Mouse (Mus musculus) gastrocnemius, adult 2 months (tissue): ENCODE results near the gene Gan. TPM values are rescaled to one million over a fixed set of nuclear protein-coding genes. Genes with fewer than 3 reads are reported as not detected.
A peak's percentile ranks its signal among the peaks of the same experiment; 100 is the strongest.

Source experiments
- DNase-seq: peaks from one replicate; pipeline ENCODE4 v3.0.0; 2022
- H3K27ac ChIP-seq: fragments of 200-600 bp; 2 replicates; pipeline ENCODE4 v1.8.1; 2022; ENCODE audit warnings: mild to moderate bottlenecking
- H3K4me3 ChIP-seq: fragments of 200-600 bp; 2 replicates; pipeline ENCODE4 v1.8.1; 2022; ENCODE audit warnings: mild to moderate bottlenecking, moderate library complexity
- CTCF ChIP-seq: fragments of 200-600 bp; IDR thresholded peaks from 2 replicates; pipeline ENCODE4 v1.8.1; 2022; ENCODE audit warnings: antibody characterized with exemption, mild to moderate bottlenecking, moderate library complexity
- intact Hi-C: fragments of 180-260 bp; cut with DNase I; formaldehyde crosslinking; loops from one replicate; pipeline ENCODE4 v1.15.1; 2025
- total RNA-seq, 2 experiments: library from RNA; stranded (reverse); gene quantifications; 2 replicates each; pipeline ENCODE4 v1.2.3; 2021

Gan gene
- total RNA-seq, 2 experiments from 2014 or later, result 4.8 to 5.9 TPM

DNA sequence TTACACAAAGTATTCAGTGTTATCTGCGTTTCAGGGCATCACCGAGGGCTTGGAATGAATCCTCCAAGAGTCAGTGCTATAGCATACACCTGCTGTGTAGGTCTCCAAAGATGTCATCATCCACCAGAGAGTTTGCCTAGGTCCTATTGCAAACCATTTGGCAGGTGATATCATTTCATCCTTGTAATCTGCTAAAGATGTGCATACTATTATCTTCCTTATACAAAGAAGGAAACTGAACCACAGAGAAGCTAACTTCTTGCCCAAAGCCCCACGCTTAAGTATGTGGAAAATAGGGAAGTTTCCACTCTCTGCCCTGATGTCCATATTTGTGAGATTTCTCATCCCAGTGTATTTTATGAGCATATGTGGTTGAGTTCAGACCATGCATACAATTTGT is 31.5 kb upstream of the Gan start:
- DNase-seq, result no peak
- no peak for TF ChIP-seq CTCF
- no peak overlapping the region for H3K27ac ChIP-seq
- intact Hi-C loops, result no loop called here
- no peak overlapping the region for H3K4me3 ChIP-seq

DNA sequence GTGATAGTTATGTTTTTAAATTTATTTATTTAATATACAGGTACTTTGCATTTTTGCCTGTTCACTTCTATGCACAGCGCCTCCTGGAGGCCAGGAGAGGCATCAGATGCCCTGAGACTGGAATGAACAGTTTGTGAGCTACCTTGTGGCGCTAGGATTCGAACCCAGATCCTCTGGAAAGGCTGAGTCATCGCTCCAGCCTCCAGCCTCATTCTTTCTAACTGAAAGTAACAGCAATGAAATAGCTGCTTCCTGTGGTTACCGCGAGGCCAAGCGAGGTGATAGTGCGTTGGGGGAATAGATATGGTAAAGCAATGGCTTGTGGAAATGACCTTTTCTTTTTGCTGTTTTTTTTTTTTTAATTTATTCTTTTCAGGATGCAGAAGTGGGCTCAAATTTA is 30.9 kb upstream of the Gan start:
- no peak for DNase-seq
- Histone ChIP-seq H3K27ac (no peak overlapping the region), H3K4me3 (no peak overlapping the region)
- intact Hi-C loops, result no loop called here
- TF ChIP-seq CTCF, result peak; percentile 19; the same call in 1 of the 2 replicates

DNA sequence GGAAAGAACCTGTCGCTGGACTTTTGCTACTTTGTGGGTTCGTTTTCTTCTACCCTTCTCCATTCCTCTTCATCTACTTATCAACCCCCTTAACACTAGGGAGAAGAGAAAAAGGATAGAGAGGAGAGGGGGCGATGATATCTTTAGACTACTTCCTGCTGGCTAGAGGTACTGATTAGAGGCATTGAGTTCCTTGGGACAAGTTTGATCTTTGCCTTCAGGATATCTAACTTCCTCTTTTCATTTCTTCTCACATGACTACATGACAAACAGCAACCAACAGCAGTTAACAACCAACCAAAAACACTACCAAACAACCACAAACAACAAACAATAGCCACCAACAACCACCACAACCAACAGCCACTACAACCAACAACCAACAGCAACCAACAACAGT is 24.2 kb upstream of the Gan start:
- DNase-seq, result no peak
- TF ChIP-seq CTCF, result no peak
- Histone ChIP-seq H3K27ac (no peak overlapping the region), H3K4me3 (no peak overlapping the region)
- intact Hi-C loops, result no loop called here

DNA sequence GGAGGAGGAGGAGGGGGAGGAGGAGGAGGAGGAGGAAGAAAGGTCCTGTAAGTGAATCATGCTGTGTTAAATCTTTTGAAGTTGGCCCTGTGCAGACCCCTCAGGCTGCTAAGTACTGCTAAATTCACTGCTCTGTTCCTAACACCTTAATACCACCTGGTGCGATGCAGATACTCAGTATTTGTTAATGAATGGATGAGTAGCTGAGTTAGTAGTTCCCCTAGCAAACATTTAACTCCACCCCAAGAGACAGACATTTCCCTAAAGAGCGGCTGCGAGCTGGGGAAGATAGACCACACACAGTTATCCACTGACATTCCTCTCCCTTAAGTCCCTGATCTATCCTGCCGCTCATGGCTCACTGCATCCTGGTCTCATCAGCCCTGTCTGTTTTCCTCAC is 21.6 kb upstream of the Gan start:
- no peak for TF ChIP-seq CTCF
- no peak overlapping the region for H3K27ac ChIP-seq
- no peak for DNase-seq
- no peak overlapping the region for H3K4me3 ChIP-seq
- intact Hi-C loops, result no loop called here

- TF ChIP-seq CTCF, result no peak
- H3K4me3 ChIP-seq, result no peak overlapping the region
- intact Hi-C loops, result no loop called here
- no peak overlapping the region for H3K27ac ChIP-seq
- no peak for DNase-seq
Measured at GRCm38 (mm10) chr8:117136763-117137162, 21.2 kb upstream of the Gan start.

DNA sequence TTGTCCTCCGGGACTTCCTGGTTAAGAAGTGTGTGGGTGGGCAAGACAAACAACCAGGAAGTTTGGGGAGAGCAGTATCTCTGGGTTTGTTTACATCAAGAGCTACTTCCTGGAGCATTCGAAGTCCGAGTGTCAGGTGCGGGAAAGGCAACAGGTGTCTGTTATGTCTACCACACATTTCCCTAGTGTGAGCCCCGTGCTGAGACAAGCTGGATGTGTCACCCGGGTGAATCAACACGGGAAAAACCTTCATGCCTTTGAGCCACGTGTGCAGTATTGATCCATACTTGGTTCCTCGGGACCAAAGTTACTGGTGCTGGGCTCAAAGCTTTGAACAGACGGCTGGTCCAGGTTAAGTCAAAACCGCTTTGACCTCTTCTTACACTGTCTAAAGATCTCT is 20.6 kb upstream of the Gan start:
- no peak for TF ChIP-seq CTCF
- Histone ChIP-seq H3K4me3 (no peak overlapping the region), H3K27ac (no peak overlapping the region)
- intact Hi-C loops, result no loop called here
- DNase-seq, result no peak

- intact Hi-C loops, result no loop called here
- peak; percentile 29; the same call in 1 of the 2 replicates for TF ChIP-seq CTCF
- Histone ChIP-seq H3K27ac (no peak overlapping the region), H3K4me3 (no peak overlapping the region)
- DNase-seq, result no peak
Measured at GRCm38 (mm10) chr8:117148520-117148919, 9.4 kb upstream of the Gan start.

DNA sequence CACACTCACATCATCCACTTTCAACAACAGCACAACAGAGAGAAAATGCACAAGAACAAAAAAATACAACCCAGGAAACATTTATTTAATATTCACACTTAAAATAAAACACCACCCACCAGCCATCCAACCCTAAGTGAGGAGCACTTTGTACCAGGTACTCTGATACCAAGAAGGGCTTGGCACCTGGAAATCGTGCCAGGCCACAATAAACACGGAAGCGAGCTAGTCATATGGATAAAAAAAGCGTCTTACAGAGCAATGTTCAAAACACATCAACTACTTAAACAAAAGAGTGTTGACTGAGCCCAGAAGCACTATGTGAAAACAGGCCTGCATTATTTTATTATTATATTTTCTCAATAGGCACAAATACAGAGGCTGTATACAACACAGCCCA is 1.8 kb upstream of the Gan start:
- peak overlapping the region; percentile 83 for H3K4me3 ChIP-seq
- no peak for DNase-seq
- no peak for TF ChIP-seq CTCF
- H3K27ac ChIP-seq, result no peak overlapping the region
- intact Hi-C loops, result loop anchor here (5.0 kb wide), 1 partner anchor 164 kb away; the partner anchor contains the start of gene Gcsh

DNA sequence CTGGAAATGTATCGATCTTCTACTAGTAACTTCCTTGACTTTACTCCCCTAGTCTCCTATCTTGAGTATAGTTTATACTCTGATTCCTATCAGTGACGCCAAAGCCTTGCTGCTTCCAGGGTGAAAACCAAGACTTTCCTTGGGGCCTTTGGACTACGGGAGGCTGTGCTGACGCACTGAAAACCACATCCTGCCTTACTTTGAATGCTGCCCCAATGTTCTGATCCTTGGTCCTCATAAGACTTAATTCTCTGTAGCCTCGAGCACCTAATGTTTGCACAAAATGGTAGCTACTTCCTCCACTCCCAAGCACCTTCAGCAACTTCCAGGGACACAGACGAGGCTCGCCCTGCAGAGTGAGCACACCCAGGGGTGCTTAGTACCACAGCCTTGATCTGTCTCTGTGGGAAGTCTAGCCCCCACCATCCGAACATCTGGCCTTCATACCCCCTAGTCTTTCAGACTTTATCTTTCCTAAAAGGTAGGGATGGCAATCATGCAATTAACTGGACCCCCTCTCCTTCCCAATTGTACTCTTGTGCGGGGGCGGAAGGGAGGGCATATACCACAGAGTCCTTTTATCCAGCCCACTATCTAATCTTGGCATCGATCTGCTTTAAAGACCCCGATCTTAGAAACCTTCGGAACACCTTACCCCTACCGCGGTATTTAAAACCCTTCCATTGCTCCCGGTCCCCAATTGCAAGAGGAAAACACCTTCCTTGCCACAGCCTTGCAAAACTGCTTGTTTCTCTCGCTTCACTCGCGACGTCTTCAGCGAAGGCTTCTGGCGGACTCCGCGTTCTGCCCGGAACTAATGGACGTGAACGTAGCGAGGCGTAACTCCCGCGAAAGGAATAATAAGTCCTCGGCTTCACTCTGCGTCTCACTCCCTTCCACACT is 818 bp upstream of the Gan start:
- intact Hi-C loops, result loop anchor here (5.0 kb wide), 1 partner anchor 165 kb away; the partner anchor contains the start of gene Gcsh
- peak overlapping the region; percentile 83 for H3K4me3 ChIP-seq
- TF ChIP-seq CTCF, result no peak

DNA sequence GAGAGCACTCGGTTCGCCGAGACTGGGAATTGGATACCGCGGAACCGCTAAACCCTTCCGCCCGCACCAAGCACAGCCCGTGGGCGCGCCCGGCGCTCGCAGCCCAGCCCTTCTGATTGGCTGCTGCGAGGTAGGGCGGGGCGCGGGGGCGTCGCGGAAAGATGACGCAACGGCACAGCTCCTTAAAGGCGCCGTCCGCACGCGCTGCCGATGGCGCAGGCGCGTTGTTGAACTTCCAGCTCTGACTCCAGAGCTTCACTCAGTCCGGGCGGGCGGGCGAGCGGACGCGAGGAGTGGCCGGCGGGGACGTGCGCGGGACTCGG is 205 bp upstream of the Gan start:
- no peak for TF ChIP-seq CTCF
- peak; percentile 98 for DNase-seq
- intact Hi-C loops, result loop anchor here (5.0 kb wide), 1 partner anchor 165 kb away; the partner anchor contains the start of gene Gcsh
- H3K4me3 ChIP-seq, result peak overlapping the region; percentile 83
- peak overlapping the region; percentile 91 for H3K27ac ChIP-seq

More for the DNA sequence above, 818 bp upstream of the Gan start:
- peak overlapping the region; percentile 91 for H3K27ac ChIP-seq
- no peak for DNase-seq

DNA sequence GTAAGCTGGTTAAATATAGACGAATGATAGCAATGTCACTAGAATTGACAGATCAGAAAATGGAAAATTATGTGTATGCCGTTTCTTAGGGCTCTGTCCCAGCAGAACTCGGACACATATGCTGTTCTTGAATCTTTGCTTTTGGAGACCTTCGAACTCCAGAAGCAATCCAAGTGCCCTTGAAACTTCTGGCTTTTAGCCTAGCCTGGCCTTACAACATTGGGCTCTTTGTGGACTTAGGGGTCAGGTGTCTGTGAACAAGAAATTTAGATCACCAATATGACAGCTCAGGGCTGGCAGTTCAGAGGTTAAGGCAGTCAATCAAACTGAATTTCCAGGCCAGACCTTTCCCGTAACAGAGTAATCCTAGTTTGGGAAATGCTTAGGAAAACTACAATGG is 1.1 kb downstream of the Gan start:
- no peak for DNase-seq
- intact Hi-C loops, result loop anchor here (5.0 kb wide), 1 partner anchor 167 kb away; the partner anchor contains the start of gene Gcsh
- Histone ChIP-seq H3K4me3 (peak overlapping the region; percentile 83), H3K27ac (peak overlapping the region; percentile 91; the same call in 1 of the 2 replicates)
- TF ChIP-seq CTCF, result no peak

DNA sequence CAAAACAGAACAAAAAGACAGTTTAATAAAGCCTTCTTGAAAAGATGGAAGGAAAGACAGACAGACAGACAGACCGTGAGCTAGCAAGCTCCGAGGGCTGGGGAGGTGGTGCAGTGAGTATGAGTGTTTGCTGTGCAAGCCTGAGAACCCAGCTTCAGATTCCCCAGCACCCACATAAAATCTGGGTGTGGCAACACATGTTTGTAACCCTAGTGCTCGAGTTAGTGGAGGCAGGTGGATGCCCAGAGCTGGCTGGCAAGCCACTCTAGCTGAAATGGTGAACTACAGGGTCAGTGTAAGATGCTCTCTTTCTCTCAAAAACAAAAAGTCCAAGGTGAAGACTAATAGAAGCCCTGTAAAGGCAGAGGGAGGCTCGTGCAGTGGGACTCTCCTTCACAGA is 7.0 kb downstream of the Gan start:
- DNase-seq, result no peak
- intact Hi-C loops, result no loop called here
- Histone ChIP-seq H3K27ac (no peak overlapping the region), H3K4me3 (no peak overlapping the region)
- no peak for TF ChIP-seq CTCF

DNA sequence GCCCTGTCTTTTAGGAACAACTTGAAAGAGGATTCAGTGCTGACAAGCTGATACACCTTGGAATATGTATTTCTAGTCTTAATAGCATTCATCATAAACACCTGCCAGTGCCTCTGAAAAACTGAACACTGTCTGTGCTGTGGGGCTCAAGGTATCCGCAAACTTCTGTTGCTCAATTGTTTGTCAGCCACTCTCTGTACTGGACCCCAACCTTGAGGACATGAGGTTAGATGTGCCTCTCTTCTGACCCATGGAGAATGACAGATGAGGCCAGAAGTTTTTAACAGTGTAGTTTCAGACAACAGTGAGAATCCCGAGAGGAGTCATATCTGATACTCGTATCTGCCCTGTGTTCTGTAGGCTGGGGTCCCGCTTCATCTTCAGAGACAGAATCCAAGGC is 7.6 kb downstream of the Gan start:
- intact Hi-C loops, result no loop called here
- DNase-seq, result no peak

GRCm38 (mm10) chr8:117166515-117166914 is 8.6 kb downstream of the Gan start:
- no peak overlapping the region for H3K4me3 ChIP-seq
- DNase-seq, result no peak
- no peak for TF ChIP-seq CTCF
- no peak overlapping the region for H3K27ac ChIP-seq
- intact Hi-C loops, result no loop called here

More for the DNA sequence above, 7.6 kb downstream of the Gan start:
- TF ChIP-seq CTCF, result no peak
- no peak overlapping the region for H3K4me3 ChIP-seq
- H3K27ac ChIP-seq, result no peak overlapping the region
